Mouse (Mus musculus): Measurements from ENCODE around the gene Tmem30b. TPM values are rescaled to one million over a fixed set of nuclear protein-coding genes. Genes with fewer than 3 reads are reported as not detected.
"Not testable (repeated sequence)": the region's sequence is repeated elsewhere in the genome, so short reads cannot be mapped to it uniquely, and the experiment has no call there.

Gene Tmem30b
- total RNA-seq, 2 experiments from 2014 or later: not detected

DNA sequence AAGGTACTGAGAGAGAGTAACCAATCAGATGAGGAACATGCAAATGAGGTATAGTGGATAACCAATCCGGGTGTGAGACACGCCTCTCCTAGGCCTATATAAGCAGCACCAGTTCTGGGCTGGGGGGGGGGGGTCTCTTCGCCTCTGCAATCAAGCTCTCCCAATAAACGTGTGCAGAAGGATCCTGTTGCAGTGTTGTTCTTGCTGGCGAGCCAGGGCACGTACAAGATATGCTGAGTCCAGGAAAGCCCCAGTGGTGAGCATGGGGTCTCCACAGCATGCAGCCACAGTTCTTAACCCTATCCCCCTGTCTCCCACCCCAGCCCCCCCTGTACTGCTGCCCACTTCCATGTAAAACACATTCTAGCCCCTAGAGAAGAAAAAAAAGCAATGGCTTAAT, 16.9 kb upstream of the Tmem30b start:
- ATAC-seq (replicated peaks; ENCODE audit: low FRiP score, poor library complexity, severe bottlenecking): not testable (repeated sequence)

DNA sequence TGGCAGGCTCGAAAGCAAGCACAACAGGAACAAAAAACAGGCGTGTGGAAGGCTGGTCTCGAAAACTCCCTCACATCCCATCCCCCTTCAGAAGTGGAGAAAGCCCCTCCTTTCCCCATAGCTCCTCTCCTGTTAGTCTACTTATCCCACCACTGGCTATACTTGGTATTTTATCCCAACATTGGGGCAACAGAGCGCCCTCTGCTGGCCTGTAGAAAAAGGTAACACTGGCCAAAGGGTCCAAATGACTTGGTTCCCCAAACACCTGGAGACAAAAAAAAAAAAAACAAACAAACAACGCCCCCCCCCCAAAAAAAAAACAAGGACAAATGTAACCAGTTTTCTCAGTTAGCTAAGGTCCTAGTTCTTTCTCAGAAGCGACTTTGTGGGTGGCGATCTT, 13.9 kb upstream of the Tmem30b start:
- no peak for ATAC-seq (replicated peaks; ENCODE audit: low FRiP score, poor library complexity, severe bottlenecking)

DNA sequence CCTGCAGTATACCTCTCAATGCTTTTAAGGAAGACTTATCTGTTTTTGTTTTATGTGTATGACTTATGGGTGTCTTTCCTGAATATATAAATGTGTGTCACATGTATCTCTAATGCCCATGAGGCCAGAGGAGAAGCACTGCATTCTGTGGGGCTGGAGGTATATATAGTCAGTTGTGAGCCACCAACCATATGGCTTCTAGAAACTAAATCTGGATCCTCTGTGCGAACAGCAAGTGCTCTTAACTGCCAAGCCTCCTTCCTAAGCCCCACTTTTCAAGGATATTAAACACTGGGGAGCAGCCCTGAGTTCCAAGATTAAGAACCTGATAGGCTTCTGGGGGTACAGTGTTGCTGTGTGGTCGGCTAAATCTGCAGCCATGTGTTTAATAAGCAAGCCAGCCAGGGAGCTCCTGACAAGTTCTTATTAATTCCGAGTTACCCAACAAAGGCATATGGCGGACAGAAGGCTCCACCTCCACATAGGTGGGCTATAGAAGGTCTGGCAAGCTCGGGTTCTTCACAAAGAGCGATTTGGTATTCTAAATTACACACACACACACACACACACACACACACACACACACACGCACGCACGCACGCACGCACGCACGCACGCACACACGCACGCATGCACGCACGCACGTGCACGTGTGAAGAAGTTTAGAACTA, 12.5 kb upstream of the Tmem30b start:
- ATAC-seq (replicated peaks; ENCODE audit: low FRiP score, poor library complexity, severe bottlenecking): no peak

DNA sequence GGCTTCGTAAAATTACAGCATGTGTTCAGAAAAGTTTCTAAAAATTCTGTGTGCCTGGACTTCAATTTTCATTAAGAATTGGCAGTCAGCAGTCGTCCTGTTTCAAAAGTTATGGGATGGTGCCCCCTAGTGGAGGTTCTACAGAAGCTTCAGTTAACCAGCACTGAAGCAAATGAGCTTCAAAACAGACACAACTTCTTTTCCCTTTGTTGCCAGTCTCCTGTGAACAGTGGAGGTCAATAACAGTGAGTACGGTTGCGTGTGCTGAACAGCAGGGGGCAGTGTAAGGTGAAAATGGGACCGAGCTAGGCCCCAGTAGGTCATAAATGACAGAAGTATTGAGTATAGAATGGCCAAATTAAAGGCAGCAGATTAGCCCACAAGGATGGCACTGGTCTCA, 8.0 kb upstream of the Tmem30b start:
- 0 out of 2 replicates have a peak, but pooled peaks have one; percentile 35 for ATAC-seq (replicated peaks; ENCODE audit: low FRiP score, poor library complexity, severe bottlenecking)

DNA sequence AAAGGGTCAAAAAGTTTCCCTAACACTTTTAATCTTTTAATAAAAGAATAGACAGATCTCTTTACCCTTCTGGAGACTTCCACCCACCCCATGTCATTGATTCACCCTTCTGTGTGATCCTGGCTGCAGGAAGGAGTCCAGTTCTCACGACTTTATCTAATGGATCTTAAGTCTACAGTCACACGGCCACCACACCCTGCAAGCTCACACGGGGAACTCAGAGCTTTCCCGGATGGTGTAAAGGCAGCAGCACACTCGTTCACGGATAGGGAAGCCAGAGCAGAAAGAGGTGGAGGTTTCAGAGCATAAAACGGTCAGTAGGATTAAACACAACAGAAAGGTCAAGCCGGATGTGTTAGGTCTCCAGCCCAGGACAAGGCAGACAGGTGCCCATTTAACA, 2.1 kb upstream of the Tmem30b start:
- ATAC-seq (replicated peaks; ENCODE audit: low FRiP score, poor library complexity, severe bottlenecking): no peak

DNA sequence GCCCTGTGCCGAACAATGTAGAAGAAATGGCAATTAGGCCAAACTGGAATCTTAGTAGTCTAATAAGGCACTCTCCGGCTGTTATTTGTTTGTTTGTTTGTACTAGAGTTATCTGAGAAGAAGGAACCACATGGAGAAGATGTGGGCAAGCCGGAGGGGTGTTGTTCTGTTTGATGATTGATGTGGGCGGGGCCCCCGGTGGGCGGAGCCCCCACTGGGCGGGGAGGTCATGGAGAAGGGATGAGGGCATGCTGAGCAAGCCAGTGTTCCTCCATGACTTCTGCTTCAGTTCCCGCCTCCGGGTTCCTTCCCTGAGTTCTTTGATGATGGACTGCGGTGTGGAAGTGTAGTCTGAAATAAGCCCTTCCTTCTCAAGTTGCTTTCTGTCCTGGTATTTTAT, 1.5 kb upstream of the Tmem30b start:
- no peak for ATAC-seq (replicated peaks; ENCODE audit: low FRiP score, poor library complexity, severe bottlenecking)

DNA sequence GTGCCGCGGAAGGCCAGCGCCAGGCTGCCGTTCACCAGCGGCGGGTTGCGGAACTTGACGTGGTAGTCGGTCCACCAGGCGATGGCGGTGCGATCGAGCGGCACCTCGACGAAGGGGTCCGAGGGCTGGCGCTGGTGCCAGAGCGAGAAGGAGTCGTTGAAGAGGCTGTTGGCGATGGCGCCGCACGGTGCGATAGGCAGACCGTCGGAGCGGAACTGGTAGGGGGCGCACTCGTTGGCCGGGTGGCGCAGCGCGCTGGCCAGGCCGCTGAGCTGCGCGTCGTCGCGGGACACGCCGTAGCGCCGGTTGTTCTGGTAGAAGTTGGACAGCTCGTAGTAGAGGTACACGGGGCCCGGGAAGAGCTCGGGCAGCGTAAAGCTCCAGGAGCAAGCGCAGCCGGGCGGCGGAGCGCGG, 513 bp downstream of the Tmem30b start:
- no peak for ATAC-seq (replicated peaks; ENCODE audit: low FRiP score, poor library complexity, severe bottlenecking)

DNA sequence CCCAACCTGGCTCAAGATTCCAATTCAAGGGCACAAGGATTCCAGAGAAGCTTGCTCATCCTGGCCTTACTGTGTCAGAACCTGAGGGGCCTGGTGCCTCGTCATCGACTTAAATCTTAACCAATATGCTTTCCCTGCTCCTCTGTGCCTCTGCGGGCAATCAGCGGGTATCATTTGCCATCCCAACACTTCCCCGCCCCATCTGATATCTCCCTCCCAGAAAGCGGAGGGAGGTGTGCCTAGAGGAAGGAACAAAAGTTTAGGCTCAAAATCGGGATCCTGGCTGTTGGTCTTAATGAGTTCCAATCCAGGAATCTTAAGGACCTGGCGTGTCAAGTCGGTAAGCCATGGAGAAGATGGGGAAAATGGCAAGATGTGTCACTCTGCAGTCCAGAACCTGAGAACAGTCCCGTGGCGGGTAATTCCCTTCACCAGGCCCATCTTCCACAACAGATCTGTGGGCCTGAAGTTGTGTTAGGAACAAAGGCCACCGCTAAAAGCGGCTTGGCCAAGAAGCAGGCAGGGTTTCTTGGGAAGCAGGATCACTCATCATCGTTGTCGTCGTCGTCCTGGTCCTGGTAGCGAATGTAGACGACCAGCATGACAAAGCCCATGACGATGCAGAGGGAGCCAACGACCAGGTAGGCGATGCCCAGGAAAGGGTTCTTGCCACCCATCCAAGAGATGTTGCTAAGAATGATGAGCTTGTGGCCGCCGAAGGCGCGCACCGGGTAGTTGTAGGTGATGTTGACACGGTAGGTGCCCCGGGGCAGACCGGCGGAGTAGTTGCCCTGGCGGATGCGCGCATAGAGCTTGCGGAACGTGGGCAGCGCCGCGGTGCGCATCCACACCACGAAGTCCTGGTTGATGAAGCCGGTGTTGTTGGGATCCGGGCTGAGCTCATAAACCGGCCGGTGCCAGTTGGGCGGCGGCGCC, 1.2 kb downstream of the Tmem30b start:
- ATAC-seq (replicated peaks; ENCODE audit: low FRiP score, poor library complexity, severe bottlenecking): no peak

DNA sequence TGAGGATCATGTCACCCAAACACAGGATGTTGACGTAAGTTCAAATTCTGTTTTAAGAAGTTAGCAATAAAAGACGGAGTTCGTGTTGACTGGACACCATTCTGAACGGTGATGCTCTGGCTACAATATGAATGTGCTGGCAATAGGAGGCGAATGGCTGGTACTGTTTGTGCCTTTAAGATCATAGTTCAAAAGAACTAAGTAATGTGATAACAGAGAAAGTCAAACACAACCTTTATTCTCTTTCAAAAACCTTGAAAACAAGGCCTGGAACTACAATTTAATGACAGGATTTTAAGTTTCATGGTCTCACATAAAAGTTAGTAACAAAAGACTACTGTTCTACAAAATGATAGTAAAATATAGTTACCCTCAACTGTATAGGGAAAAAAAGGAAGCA, 3.0 kb downstream of the Tmem30b start:
- ATAC-seq (replicated peaks; ENCODE audit: low FRiP score, poor library complexity, severe bottlenecking): no peak

DNA sequence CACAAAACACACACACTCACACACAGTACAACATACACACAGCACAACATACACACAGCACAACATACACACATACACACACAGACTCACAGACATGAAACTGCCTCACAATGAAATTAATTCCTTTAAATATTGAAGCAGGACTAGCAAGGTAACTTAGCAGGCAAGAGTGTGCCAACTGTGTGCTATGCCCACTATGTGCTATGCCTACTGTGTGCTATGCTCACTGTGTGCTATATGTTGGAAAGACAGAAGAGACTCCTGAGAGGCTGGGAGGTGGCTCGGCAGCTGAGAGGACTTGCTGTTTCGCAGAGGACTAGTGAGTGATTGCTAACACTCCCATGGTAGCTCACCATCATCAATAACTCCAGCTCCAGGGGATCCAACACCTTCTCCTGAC, 5.8 kb downstream of the Tmem30b start:
- no peak for ATAC-seq (replicated peaks; ENCODE audit: low FRiP score, poor library complexity, severe bottlenecking)

DNA sequence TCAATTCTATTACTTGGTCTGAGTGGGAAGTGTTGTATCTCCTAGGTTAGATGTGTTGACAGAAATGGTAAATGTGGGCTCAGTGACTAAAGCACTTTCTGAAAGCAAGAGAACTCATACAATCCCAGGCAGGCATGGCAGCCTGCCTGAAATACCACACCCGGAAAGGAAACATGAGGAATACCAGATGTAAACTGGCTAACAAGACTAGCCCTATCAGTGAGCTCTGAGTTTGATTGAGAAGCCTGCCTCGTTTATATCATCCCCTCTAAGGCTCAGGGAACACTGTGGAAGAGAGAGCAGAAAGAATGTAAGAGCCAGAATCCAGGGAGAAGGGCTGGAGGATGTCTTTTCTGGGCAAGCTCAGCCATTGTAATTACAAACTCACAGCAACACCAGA, 7.0 kb downstream of the Tmem30b start:
- ATAC-seq (replicated peaks; ENCODE audit: low FRiP score, poor library complexity, severe bottlenecking): no peak

DNA sequence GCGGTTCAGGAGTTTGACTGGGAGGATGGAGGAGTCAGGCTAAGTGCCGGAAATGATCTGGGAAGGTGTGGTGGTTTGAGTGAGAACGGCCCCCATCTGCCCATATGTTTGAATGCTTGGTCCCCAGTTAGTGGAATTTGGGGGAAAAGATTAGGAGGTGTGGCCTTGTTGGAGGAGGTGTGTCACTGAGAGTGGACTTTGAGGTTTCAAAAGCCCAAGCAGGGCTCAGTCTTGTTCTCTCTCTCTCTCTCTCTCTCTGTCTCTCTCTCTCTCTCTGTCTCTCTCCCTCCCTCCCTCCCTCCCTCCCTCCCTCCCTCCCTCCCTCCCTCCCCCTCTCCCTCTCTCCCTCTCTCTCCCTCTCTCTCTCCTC, 8.1 kb downstream of the Tmem30b start:
- ATAC-seq (replicated peaks; ENCODE audit: low FRiP score, poor library complexity, severe bottlenecking): not testable (repeated sequence)

DNA sequence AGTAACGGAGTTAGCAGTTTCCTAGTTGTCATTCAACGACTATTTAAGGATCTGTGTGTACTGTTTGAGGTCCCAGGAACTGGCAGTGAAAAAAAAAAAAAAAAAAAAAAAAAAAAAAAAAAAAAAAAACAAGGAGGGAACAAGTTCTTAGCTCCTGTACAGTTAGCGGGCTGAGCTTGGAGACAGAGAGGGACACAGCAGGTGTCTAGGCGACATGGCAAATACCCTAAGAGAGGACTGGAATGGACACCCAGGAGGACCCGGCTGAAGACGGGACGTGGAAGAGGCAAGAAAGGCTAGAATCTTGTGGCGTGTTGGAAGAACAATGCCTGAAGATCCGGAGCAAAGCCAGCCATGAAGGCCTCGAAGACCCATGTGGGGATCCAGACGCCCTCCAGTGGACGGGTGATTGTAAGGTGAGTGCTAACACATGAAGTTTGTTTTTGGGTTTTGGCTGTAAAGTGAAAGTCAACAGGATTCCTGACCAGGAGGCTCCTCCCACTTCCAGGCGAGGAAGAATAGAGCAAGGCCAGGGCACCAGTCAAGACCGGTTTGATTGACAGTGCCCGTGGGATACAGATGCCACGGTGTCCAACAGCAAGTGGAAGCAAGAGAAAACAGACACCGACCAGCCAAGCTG, 8.6 kb downstream of the Tmem30b start:
- no peak for ATAC-seq (replicated peaks; ENCODE audit: low FRiP score, poor library complexity, severe bottlenecking)

DNA sequence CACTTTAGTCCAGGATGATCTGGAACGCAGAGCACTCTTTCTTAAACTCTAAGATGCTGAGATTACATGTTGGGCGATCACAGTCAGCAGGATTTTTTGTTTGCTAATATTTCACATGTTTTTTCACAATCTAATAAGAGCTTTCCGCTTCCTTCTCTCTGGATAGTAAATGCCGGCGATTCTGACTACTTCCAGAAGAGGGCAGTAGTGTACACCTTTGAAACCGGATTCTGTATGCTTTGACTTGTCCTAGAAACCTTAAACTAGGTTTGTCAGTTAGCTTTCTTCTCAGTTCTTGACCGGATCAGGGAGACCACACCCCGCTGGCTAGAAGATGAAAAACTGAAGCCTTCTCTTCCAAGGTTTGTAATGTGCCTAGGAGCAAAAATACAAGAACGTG, 11.6 kb downstream of the Tmem30b start:
- ATAC-seq (replicated peaks; ENCODE audit: low FRiP score, poor library complexity, severe bottlenecking): no peak

DNA sequence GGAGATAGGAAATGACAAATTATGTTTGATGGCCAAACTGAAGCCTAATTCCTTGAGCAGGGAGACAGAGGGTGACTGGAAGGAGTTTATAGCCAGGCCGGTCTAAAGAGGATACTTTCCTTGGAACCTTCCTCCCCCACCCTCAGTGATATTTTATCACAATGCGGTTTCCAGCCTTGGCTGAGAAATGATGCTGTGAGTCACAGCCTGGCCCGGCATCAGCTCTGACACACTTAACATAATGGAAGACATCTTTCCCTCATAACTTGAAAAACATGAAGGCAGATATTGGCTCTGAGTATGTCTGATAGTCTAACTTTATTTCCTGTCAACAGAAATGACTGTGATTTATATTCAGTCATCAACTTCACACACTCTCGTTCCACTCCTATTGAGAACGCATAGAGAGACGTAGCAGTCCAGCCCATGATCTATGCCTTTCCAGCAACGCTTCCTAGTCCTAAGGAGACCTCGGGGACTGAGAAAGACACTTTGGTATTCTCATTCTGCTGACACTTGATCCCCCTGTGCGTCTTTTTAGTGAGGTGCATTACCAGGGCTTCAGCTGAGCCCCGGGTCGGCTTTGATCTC, 14.2 kb downstream of the Tmem30b start:
- no peak for ATAC-seq (replicated peaks; ENCODE audit: low FRiP score, poor library complexity, severe bottlenecking)

DNA sequence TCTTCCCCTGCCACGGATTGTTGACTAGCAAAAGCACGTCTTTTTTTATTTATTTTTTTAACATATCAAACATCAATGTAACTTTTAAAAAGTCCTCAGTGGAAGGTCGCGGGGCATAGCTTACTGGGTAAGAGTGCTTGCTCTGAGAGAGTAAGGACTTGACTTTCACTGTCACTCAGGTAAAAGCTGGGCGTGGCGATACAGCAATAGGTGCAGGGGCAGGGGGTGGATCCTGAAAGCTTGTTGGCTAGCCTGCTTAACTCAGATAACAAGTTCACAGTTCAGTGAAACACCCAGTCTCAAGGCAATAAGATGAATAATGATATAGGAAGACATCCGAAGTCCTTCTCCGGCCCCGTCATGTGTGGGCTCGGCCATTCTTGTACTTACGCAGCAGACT, 16.6 kb downstream of the Tmem30b start:
- ATAC-seq (replicated peaks; ENCODE audit: low FRiP score, poor library complexity, severe bottlenecking): no peak

DNA sequence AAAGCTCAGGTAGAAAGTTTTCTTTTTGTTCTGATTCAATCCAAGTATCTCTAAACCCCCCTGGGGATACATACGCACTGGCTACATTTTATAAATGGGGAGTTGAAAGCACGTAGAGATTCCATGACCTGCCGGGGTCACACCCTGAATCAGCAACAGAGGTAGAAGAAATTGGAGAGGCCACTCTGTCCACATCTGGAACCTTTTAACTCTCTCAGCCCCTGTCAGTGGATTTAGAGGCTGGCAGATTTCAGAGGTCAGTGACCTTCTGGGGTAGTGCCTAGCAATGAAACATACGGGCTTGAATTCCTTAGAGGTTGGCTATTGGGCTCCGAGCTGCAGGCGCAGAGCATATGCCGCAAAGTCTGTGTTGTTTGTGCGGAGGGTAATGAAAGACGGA, 17.1 kb downstream of the Tmem30b start:
- no peak for ATAC-seq (replicated peaks; ENCODE audit: low FRiP score, poor library complexity, severe bottlenecking)

DNA sequence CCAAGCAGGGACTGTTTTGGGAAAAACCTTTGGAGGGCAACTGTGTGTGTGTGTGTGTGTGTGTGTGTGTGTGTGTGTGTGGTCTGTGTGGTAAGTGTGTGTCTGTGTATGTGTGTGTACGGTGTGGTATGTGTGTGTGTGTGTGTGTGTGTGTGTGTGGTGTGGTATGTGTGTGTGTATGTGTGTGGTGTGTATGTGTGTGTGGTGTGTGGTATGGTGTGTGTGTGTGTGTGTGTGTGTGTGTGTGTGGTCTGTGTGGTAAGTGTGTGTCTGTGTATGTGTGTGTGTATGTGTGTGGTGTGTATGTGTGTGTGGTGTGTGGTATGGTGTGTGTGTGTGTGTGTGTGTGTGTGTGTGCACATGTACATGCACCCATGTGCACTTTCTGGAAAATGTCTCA, 18.1 kb downstream of the Tmem30b start:
- not testable (repeated sequence) for ATAC-seq (replicated peaks; ENCODE audit: low FRiP score, poor library complexity, severe bottlenecking)

DNA sequence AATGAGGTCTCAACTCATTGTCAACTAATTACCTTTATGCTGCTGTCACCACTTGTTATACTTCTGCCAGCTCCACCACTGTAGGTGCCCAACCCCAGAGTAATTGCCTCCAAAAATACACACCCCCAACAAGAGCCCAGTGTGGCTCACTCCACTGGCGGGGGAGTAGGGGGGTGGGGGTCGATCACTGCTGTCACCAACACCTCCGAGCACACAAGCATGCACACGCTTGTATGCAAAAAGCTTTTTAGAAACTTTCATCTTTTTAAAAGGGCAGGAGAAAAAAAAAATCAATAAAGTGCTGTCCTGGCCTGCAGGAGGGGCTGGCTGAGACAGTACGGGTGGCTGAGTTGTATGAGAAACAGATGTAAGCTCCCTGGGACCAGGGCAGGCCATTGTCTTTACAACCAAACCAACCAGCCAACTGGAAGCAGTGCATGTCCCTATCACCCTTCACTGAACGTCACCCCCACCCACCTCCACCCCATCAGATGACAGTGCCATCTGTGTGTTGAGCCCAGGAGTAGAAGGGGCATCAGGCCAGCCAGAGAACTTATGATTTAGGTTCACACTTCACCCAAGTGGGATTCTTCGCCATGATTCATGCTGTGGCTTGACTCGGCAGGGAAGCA, 20.8 kb downstream of the Tmem30b start:
- no peak for ATAC-seq (replicated peaks; ENCODE audit: low FRiP score, poor library complexity, severe bottlenecking)

DNA sequence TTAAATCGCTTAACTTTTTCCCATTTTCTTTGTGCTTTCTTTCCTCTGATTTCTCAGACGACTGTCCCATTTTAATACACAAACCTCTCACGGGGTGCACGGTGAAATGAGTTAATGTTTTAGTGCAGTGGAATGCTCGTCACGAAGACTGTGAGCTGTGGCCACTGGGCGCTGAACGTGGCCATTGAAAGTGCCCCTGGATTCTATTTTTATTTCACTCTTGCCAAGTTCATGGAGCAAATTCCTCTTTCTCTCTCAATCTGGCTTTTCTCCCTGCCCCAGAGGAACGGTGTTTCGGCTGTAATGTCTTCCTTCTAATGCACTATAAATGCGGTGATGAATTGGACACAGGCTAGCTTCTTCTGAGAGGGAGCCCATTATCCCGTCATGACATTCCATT, 23.1 kb downstream of the Tmem30b start:
- ATAC-seq (replicated peaks; ENCODE audit: low FRiP score, poor library complexity, severe bottlenecking): no peak

Data from erythroblast, adult 5-6 weeks (primary cell).